Mouse (Mus musculus): ENCODE measurements around the gene Ncstn. TPM values are rescaled to one million over a fixed set of nuclear protein-coding genes. Genes with fewer than 3 reads are reported as not detected.
A peak's percentile ranks its signal among the peaks of the same experiment; 100 is the strongest.

Gene Ncstn
- total RNA-seq (2021) = 10 to 100 TPM; 56.6 to 59.3 TPM
- long read RNA-seq, experiment 1, transcript Ncstn-201 (17 exons, 2,901 nt) = major isoform, 59 of 82 reads
- long read RNA-seq, experiment 1, partial matches to known transcripts = 6 of 82 reads
- long read RNA-seq, experiment 1, other reads (novel, unspliced or antisense) = 17 of 82 reads
- long read RNA-seq, experiment 2, transcript Ncstn-201 (17 exons, 2,901 nt) = major isoform, 36 of 51 reads
- long read RNA-seq, experiment 2, partial matches to known transcripts = 8 of 51 reads
- long read RNA-seq, experiment 2, other reads (novel, unspliced or antisense) = 5 of 51 reads

- DNase-seq (ENCODE audit: low spot score in 2 of 2) = peak; percentile 90 to 94
Measured at GRCm38 (mm10) chr1:172082101-172082898, at the start of gene Ncstn, which contains the start of gene Copa. Gene Ncstn, minus strand, starts transcription at chr1:172082795. Gene Copa, plus strand, starts transcription at chr1:172082529.

- no peak for DNase-seq (ENCODE audit: low spot score in 2 of 2)
Measured at GRCm38 (mm10) chr1:172132319-172132718, 49.7 kb upstream of the Ncstn start.

- DNase-seq (ENCODE audit: low spot score in 2 of 2) = no peak
Measured at GRCm38 (mm10) chr1:172129780-172130179, 47.2 kb upstream of the Ncstn start.

GRCm38 (mm10) chr1:172129108-172129507 lies 46.5 kb upstream of the Ncstn start:
- peak; percentile 33 to 49 for DNase-seq (ENCODE audit: low spot score in 2 of 2)

DNA sequence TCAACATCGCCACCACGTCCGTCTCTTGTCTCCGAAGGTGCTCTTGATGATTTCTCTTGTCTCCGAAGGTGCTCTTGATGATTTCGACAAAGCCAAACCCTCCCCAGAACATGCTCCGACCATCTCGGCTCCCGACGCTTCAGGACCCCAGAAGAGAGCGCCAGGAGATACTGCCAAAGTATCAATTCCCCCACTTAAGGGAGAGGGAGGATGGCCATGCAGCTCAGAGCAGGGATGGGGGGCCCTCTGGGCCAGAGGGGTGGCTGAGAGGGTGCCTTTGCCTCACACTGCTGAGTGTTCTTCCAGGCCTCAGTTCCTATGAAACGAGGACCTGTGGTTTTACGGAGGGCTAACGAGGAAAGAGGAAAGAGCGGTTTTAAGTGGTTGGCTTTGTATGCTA lies 46.0 kb upstream of the Ncstn start:
- DNase-seq (ENCODE audit: low spot score in 2 of 2) = no peak

- DNase-seq (ENCODE audit: low spot score in 2 of 2) = no peak
Measured at GRCm38 (mm10) chr1:172127487-172127886, 44.9 kb upstream of the Ncstn start.

DNA sequence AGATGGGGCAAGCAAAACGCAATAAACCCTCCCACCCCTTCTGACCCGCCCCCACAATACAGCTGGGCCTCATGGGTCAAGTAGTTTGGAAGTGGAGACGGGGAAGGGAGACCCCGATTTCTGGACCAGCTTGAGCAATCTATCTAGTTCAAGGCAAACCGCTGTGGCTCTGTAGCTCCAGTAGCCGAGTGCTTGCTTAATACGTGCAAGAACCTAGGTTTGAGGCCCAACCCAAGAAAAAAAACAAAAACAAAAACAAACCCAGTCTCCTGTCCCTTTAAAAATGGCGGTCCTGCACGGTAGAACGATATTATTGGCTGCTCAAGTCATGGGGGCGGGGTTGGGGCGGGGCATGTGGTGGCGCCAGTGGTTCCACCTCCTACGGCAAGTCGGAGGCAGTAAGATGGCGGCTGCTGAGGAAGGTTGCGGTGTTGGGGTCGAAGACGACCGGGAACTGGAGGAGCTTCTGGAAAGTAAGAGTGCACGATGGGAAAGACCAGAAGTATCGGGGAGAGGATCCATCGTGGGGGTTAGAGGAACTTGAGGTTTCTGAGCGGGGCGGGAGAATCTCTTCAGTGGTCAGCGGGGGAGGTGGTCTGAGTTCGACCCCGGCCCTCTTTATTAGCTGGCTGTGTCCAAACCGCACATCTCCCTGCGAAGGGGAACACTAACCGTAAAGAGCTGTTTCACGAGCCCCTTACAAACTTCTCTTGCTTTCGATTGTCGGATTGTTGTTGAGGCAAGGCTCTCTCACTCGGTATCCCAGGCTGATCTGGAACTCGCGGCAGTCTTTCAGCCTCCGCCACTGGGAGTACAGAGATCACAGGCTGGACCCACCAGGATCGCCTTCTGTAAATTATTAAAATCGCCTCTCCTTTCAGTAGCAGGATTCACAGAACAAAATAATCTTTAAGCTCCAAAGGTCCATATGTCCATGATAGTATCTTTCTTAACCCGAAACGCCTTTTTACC lies 44.1 kb upstream of the Ncstn start, which contains the start of gene Pex19:
Pex19 (plus strand) TSS at position 380 of the 972 bp plus-strand sequence.
- DNase-seq (ENCODE audit: low spot score in 2 of 2) = peak; percentile 82 to 87

- no peak for DNase-seq (ENCODE audit: low spot score in 2 of 2)
Measured at GRCm38 (mm10) chr1:172124572-172124971, 42.0 kb upstream of the Ncstn start.

- no peak for DNase-seq (ENCODE audit: low spot score in 2 of 2)
Measured at GRCm38 (mm10) chr1:172122671-172123070, 40.1 kb upstream of the Ncstn start.

DNA sequence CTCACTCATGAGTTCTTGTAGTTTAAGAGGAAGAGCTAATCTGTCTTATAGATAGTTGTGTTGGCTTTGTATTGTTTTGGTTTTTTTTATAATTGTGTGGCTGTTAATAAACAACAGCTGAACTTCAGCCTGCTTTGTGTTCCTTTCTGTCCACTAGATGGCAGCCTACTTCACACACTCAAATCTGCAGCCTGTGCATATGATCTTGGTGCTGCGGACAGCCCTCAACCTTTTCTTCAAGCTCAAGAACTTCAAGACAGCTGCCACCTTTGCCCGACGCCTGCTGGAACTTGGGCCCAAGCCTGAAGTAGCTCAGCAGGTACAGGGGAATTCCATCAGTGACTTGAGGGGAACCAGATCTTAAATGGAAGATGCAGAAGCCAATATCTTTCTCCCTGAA lies 37.1 kb upstream of the Ncstn start:
- DNase-seq (ENCODE audit: low spot score in 2 of 2) = peak; percentile 25 to 30

- no peak for DNase-seq (ENCODE audit: low spot score in 2 of 2)
Measured at GRCm38 (mm10) chr1:172119100-172119499, 36.5 kb upstream of the Ncstn start.

GRCm38 (mm10) chr1:172116948-172117347 lies 34.4 kb upstream of the Ncstn start:
- DNase-seq (ENCODE audit: low spot score in 2 of 2) = no peak

DNA sequence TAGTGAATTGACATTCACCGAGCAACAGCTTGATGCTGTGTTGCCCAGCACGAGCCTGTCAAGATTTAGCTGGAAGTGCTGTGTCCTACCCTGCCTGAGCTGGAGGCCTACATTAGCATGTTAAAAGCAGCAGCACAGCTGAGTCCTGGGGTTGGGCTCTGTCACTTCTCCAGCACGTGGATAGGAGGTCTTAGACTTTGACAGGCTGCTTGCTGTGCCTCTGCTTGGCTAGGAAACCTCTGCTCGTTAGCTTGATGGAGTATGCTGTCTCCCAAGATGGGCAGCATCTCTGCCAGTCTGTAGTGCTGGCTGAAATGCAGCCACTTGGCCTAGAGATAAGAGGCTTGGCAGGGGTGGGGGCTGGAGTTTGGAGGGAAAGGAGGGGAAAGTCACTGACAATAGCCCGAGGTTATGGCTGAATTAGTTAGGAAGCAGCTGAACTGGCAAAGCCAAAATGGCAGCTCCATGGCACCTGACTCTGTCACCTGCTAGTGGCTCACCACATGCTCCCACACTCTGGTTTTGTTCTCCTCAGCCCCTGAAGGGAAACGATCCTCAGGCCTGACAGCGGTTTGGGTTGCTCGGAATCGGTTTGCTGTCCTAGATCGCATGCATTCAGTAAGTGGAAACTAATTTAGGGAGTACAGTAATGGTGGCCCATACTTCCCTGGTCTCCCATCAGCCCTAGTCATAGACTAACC lies 25.3 kb upstream of the Ncstn start:
- DNase-seq (ENCODE audit: low spot score in 2 of 2) = no peak

DNA sequence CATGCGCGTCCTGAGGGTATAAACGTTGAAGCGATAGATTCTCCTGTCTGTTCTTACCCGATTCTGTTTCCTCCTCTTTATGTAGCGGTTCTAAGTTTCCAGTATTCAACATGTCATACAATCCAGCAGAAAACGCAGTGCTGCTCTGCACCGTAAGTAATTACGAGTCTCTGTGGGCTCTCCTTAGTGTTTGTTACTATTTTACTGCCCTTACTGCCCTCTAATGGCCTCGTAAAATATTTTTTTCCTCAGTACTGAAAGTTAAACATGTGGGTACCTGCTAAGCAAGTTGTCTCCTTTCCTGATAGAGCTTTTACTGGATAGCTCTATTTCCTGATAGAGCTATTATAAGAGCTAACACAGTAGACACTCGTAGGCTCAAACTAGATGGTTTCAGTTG lies 22.5 kb upstream of the Ncstn start:
- DNase-seq (ENCODE audit: low spot score in 2 of 2) = no peak

DNA sequence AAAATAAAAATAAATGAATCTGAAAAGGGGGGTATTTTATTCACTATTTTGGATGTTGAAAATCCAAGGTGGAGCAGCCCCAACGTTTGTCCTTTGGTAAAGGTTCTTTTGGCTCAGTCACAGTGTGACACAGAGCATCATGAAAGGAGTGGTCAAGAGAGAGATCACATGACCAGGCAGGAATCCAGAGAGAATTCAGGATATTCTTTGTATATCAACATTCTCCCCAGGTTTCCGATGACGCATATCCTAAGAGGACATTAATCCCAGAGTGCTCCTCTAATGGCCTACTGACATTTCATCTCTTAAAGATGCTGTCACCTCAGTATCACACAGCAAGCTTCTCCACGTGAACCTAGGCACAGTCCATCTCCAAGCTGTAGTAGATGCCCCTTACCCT lies 21.0 kb upstream of the Ncstn start:
- DNase-seq (ENCODE audit: low spot score in 2 of 2) = no peak

- DNase-seq (ENCODE audit: low spot score in 2 of 2) = no peak
Measured at GRCm38 (mm10) chr1:172099325-172100033, 16.9 kb upstream of the Ncstn start.

DNA sequence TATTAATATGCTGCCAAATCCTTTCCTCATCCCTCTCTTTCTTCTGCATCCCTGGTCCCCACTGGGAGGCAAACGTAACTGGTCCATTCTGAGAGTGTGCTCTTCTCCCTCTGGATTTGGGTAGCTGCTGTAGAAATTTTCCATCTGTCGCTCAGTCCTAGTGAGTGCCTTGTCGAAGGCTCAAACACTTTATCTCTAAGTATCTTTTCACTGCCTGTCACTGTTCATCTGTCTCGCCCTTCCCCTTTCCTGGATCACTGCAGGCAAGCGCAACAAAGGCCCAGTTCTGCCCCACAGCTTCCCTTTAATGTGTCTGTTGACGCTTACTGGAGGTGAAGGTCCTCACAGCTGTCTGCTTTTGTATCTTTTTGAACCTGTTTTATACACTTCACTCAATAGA lies 12.6 kb upstream of the Ncstn start:
- no peak for DNase-seq (ENCODE audit: low spot score in 2 of 2)

GRCm38 (mm10) chr1:172094295-172094694 lies 11.7 kb upstream of the Ncstn start:
- no peak for DNase-seq (ENCODE audit: low spot score in 2 of 2)

- DNase-seq (ENCODE audit: low spot score in 2 of 2) = no peak
Measured at GRCm38 (mm10) chr1:172093522-172093921, 10.9 kb upstream of the Ncstn start.

DNA sequence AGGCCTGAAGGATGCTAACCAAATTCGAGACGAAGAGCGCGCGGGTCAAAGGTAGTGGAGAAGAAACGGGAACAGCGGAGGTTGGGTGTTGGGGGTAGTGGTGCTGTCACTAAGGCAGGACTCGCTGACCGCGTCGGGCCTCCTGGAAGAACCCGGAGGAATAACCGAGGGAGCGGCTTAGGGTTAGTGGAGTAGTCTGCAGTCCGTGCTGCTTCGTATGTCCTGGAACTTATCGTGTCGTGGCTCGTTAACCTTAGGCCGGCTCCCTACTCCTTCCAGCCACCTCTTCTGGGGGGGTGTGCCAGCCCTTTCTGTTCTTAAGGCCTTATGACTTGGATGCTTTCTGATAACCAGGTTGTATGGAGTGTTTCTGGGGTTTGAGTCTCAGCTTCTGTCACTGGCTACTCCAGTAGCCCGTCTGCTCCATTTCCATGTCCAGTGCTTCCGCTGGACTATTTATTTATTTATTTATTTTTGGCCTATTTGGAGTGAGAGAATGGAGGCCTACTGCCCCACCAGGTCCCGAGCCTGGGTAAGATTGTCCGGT lies 377 bp upstream of the Ncstn start:
- no peak for DNase-seq (ENCODE audit: low spot score in 2 of 2)
